Mouse (Mus musculus) liver, embryonic 15.5 days (tissue): Measurements from ENCODE around the gene Cdh5. TPM values are rescaled to one million over a fixed set of nuclear protein-coding genes. Genes with fewer than 3 reads are reported as not detected.
"Not testable (repeated sequence)": the region's sequence is repeated elsewhere in the genome, so short reads cannot be mapped to it uniquely, and the experiment has no call there.

Experiments used
- ATAC-seq: fragments of 200-750 bp; cut with Nextera tagmentation; 2 replicates; pipeline ENCODE4 v1.8.0; 2017; ENCODE audit warnings: moderate number of reproducible peaks, mild to moderate bottlenecking, moderate library complexity; ENCODE audit not compliant: insufficient read depth
- H3K27ac ChIP-seq: fragments of 300-500 bp; sonication (generic); replicated peaks from 2 replicates; pipeline ENCODE4 v1.5.1; 2015; ENCODE audit warnings: mild to moderate bottlenecking, inconsistent platforms
- H3K27me3 ChIP-seq: fragments of 300-500 bp; sonication (generic); 2 replicates; pipeline ENCODE4 v1.6.1; 2015; ENCODE audit warnings: mild to moderate bottlenecking, inconsistent platforms
- H3K36me3 ChIP-seq: fragments of 300-500 bp; sonication (generic); replicated peaks from 2 replicates; pipeline ENCODE4 v1.6.1; 2015; ENCODE audit warnings: moderate library complexity, mild to moderate bottlenecking, inconsistent platforms
- H3K4me1 ChIP-seq: fragments of 300-500 bp; sonication (generic); replicated peaks from 2 replicates; pipeline ENCODE4 v1.6.1; 2015; ENCODE audit warnings: inconsistent platforms
- H3K4me2 ChIP-seq: fragments of 300-500 bp; sonication (generic); 2 replicates; pipeline ENCODE4 v1.6.1; 2015; ENCODE audit warnings: moderate library complexity, mild to moderate bottlenecking, inconsistent platforms
- H3K4me3 ChIP-seq: fragments of 300-500 bp; sonication (generic); replicated peaks from 2 replicates; pipeline ENCODE4 v1.5.1; 2015; ENCODE audit warnings: mild to moderate bottlenecking, inconsistent platforms
- H3K9ac ChIP-seq: fragments of 300-500 bp; sonication (generic); 2 replicates; pipeline ENCODE4 v1.6.1; 2015; ENCODE audit warnings: moderate library complexity, mild to moderate bottlenecking, inconsistent platforms
- H3K9me3 ChIP-seq: fragments of 300-500 bp; sonication (generic); replicated peaks from 2 replicates; pipeline ENCODE4 v1.6.1; 2016; ENCODE audit warnings: inconsistent platforms
- WGBS: fragments of 180-500 bp; shearing (Covaris S2); methylation state at CpG from one replicate; pipeline ENCODE4 v1.1.7; 2015; ENCODE audit warnings: mixed read lengths; ENCODE audit not compliant: insufficient replicate concordance; 5-methylcytosine and 5-hydroxymethylcytosine counted together
- polyA plus RNA-seq: library from polyadenylated mRNA; unstranded; fragments of >200 nt; fragmentation: Nextera tagmentation; extraction: Ambion mirVana; gene quantifications from 2 replicates; pipeline ENCODE4 v1.2.1, GENCODE M21; 2015

The Cdh5 gene
- polyA plus RNA-seq, 1 experiment from 2014 or later, result 8.6 TPM

- Histone ChIP-seq H3K4me1 (peaks cover 18% of the 10 kb centered on the region), H3K27me3 (no peaks in the 10 kb centered on the region), H3K4me3 (no peak overlapping the region), H3K27ac (no peak overlapping the region), H3K4me2 (no peak overlapping the region), H3K36me3 (no peaks in the 10 kb centered on the region), H3K9ac (no peak overlapping the region), H3K9me3 (no peaks in the 10 kb centered on the region)
- WGBS, result 66% methylated on average over 9 of the region's 9 CpGs
- peak; percentile 49; the same call in 1 of the 2 replicates for ATAC-seq
These were observed 5.8 kb upstream of the Cdh5 start for GRCm38 (mm10) chr8:104095595-104095994.

- 59% methylated on average over 10 of the region's 10 CpGs for WGBS
- 0 out of 2 replicates have a peak, but pooled peaks have one; percentile 42 for ATAC-seq
- no peak overlapping the region for H3K4me2 ChIP-seq
- H3K4me3 ChIP-seq, result no peak overlapping the region
- peaks cover 19% of the 10 kb centered on the region for H3K4me1 ChIP-seq
- no peaks in the 10 kb centered on the region for H3K36me3 ChIP-seq
- no peak overlapping the region for H3K9ac ChIP-seq
- H3K27me3 ChIP-seq, result no peaks in the 10 kb centered on the region
- no peaks in the 10 kb centered on the region for H3K9me3 ChIP-seq
- no peak overlapping the region for H3K27ac ChIP-seq
These were observed 4.8 kb upstream of the Cdh5 start for GRCm38 (mm10) chr8:104096644-104097043.

GRCm38 (mm10) chr8:104098671-104099346 is 2.6 kb upstream of the Cdh5 start:
- H3K4me3 ChIP-seq, result 0 out of 2 replicates have a peak overlapping the region, but pooled peaks have one; percentile 11
- no peaks in the 10 kb centered on the region for H3K36me3 ChIP-seq
- no peak overlapping the region for H3K9ac ChIP-seq
- H3K9me3 ChIP-seq, result no peaks in the 10 kb centered on the region
- H3K4me1 ChIP-seq, result peaks cover 21% of the 10 kb centered on the region
- ATAC-seq, result 0 out of 2 replicates have a peak, but pooled peaks have one; percentile 40
- H3K27ac ChIP-seq, result no peak overlapping the region
- 13% methylated on average over 6 of the region's 6 CpGs for WGBS
- peak overlapping the region; percentile 44 for H3K4me2 ChIP-seq
- no peaks in the 10 kb centered on the region for H3K27me3 ChIP-seq

DNA sequence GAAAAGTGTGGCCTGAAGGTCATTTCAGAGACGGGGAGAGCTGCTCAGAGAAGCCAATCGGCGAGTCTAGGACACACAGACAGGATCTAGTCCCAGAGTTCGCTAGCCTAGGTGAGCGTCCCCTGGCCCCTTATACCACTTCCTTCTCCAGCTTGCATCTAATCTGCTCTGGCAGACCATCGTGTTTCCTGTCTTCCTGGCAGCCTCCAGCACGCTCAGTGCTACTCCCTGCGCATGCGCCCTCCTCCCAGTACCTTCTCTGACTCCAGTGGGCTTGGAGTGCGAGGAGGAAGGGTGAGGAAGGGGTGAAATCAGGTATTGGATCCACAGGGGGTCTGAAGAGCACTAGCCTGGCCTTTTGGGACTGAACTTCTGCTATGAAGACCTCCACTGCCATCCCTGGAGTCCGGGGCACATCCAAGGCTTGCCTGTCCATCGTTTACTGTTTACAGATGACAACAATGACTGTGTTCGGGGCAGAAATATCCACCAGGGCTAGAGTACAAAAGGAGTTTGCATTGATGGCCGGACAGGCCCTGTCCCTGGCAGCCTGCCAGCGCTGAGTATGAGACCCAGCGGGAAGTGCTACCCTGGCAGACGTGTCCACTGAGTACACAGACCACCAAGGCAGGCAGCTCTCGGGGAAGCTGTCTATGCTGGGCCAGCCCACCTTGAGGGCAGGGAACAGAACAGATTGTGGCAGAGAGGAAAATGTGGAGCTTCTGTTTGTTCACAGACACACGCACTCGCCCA is 1.9 kb upstream of the Cdh5 start:
- peak; percentile 41; the same call in 1 of the 2 replicates for ATAC-seq
- Histone ChIP-seq H3K9ac (no peak overlapping the region), H3K9me3 (no peaks in the 10 kb centered on the region), H3K4me1 (peaks cover 21% of the 10 kb centered on the region), H3K27ac (no peak overlapping the region), H3K27me3 (no peaks in the 10 kb centered on the region), H3K4me2 (peak overlapping the region; percentile 44), H3K4me3 (0 out of 2 replicates have a peak overlapping the region, but pooled peaks have one; percentile 11), H3K36me3 (no peaks in the 10 kb centered on the region)
- 20% methylated on average over 20 of the region's 20 CpGs for WGBS

DNA sequence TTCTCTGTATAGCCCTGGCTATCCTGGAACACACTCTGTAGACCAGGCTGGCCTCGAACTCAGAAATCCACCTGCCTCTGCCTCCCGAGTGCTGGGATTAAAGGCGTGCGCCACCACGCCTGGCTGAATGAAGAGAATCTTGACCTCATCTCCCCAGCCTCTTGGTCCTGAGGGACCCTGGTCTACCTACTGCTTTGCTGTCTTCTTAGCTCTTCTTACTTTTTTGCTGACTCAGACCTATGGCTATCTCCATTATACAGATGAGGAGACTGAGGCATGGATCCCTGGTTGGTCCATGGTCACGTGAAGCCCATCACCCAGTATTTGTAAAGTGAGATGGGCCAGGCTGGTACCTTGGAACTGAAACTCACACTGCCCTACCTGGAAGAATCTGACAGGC is 701 bp upstream of the Cdh5 start:
- not testable (repeated sequence) for H3K4me3 ChIP-seq, H3K9me3 ChIP-seq, H3K27me3 ChIP-seq, H3K9ac ChIP-seq, H3K36me3 ChIP-seq, ATAC-seq, H3K4me2 ChIP-seq, H3K27ac ChIP-seq
- peaks cover 21% of the 10 kb centered on the region for H3K4me1 ChIP-seq
- WGBS, result 56% methylated on average over 6 of the region's 6 CpGs

- no peaks in the 10 kb centered on the region for H3K9me3 ChIP-seq
- ATAC-seq, result no peak
- H3K9ac ChIP-seq, result no peak overlapping the region
- no peak overlapping the region for H3K4me2 ChIP-seq
- no peaks in the 10 kb centered on the region for H3K27me3 ChIP-seq
- H3K36me3 ChIP-seq, result no peaks in the 10 kb centered on the region
- no peak overlapping the region for H3K4me3 ChIP-seq
- 19% methylated on average over 7 of the region's 7 CpGs for WGBS
- no peak overlapping the region for H3K27ac ChIP-seq
- H3K4me1 ChIP-seq, result peaks cover 21% of the 10 kb centered on the region
These were observed 2.0 kb downstream of the Cdh5 start for GRCm38 (mm10) chr8:104103462-104103861.

- no peak overlapping the region for H3K4me3 ChIP-seq
- H3K4me1 ChIP-seq, result peaks cover 7% of the 10 kb centered on the region; the same call in 1 of the 2 replicates
- no peaks in the 10 kb centered on the region for H3K36me3 ChIP-seq
- no peak for ATAC-seq
- H3K27ac ChIP-seq, result no peak overlapping the region
- H3K9ac ChIP-seq, result no peak overlapping the region
- no peak overlapping the region for H3K4me2 ChIP-seq
- no peaks in the 10 kb centered on the region for H3K9me3 ChIP-seq
- 67% methylated on average over 6 of the region's 6 CpGs for WGBS
- H3K27me3 ChIP-seq, result no peaks in the 10 kb centered on the region
These were observed 4.3 kb downstream of the Cdh5 start for GRCm38 (mm10) chr8:104105768-104106167.

- no peak for ATAC-seq
- H3K9ac ChIP-seq, result no peak overlapping the region
- H3K27me3 ChIP-seq, result no peaks in the 10 kb centered on the region
- no peak overlapping the region for H3K4me2 ChIP-seq
- H3K27ac ChIP-seq, result no peak overlapping the region
- H3K36me3 ChIP-seq, result no peaks in the 10 kb centered on the region
- H3K9me3 ChIP-seq, result no peaks in the 10 kb centered on the region
- 52% methylated on average over 7 of the region's 7 CpGs for WGBS
- H3K4me3 ChIP-seq, result no peak overlapping the region
- peaks cover 4% of the 10 kb centered on the region; the same call in 1 of the 2 replicates for H3K4me1 ChIP-seq
These were observed 5.0 kb downstream of the Cdh5 start for GRCm38 (mm10) chr8:104106276-104106946.

- Histone ChIP-seq H3K9me3 (no peaks in the 10 kb centered on the region), H3K4me3 (no peak overlapping the region), H3K36me3 (no peaks in the 10 kb centered on the region), H3K27me3 (no peaks in the 10 kb centered on the region), H3K9ac (no peak overlapping the region), H3K4me1 (no peaks in the 10 kb centered on the region), H3K27ac (no peak overlapping the region), H3K4me2 (no peak overlapping the region)
- ATAC-seq, result no peak
These were observed 5.7 kb downstream of the Cdh5 start for GRCm38 (mm10) chr8:104107111-104107510.

DNA sequence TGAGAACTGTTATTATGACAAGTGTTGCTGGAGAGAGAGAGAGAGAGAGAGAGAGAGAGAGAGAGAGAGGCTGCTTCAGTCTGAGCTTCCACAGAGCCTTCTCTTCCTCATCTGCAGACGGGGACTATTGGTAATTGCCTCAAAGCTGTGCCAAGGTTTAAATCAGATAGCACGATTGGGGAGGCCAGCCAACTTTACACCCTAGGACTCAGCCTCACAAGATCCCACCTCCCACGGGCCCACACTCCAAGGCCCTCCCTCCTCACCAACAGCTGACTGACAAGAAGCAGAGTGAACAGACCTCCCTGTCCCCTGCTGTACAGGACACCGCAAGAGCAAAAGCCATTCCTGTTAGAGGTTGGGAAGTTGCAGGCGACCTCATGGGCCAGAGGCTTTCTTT is 6.6 kb downstream of the Cdh5 start:
- Histone ChIP-seq H3K27me3 (no peaks in the 10 kb centered on the region), H3K9me3 (no peaks in the 10 kb centered on the region), H3K4me1 (no peaks in the 10 kb centered on the region), H3K27ac (no peak overlapping the region), H3K9ac (no peak overlapping the region), H3K4me3 (no peak overlapping the region), H3K4me2 (no peak overlapping the region), H3K36me3 (no peaks in the 10 kb centered on the region)
- ATAC-seq, result no peak
- WGBS, result 41% methylated on average over 5 of the region's 5 CpGs

DNA sequence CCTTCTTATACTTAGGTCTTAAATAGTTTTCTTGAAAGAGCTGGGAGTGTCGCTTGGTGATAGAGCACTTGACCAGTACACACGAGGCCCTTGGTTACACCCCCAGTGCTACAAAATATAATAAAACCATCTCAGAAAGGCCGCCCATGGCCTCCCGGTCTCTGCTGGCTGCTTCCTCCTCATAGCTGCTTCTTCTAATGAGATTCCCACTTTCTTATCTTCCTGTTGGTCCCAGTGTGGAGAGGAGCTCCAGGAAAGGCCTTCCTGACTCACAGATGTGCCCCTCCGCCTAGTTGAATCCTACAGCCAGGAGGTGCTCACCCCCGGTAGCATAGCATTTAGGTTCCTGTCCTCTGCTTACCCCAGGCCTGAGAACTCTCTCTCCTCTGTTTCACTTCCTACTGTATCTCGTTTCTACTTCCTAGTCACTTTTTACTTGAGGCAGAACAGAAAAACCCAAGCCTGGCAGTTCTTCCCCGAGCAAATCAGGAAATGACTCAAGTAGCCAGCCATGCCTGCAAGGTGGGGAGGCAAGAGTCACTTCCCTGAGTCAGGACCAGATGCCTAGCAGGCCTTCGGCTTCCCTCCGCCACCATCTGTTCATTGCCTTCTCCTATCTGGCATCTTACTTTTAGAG is 9.2 kb downstream of the Cdh5 start:
- peak; percentile 37; the same call in 1 of the 2 replicates for ATAC-seq
- 56% methylated on average over 10 of the region's 10 CpGs for WGBS
- H3K36me3 ChIP-seq, result no peaks in the 10 kb centered on the region
- no peak overlapping the region for H3K4me2 ChIP-seq
- no peaks in the 10 kb centered on the region for H3K9me3 ChIP-seq
- H3K4me1 ChIP-seq, result no peaks in the 10 kb centered on the region
- H3K27ac ChIP-seq, result peak overlapping the region; percentile 33; the same call in 1 of the 2 replicates
- H3K4me3 ChIP-seq, result no peak overlapping the region
- no peaks in the 10 kb centered on the region for H3K27me3 ChIP-seq
- H3K9ac ChIP-seq, result no peak overlapping the region
